Mouse (Mus musculus) brain, adult 10 weeks (tissue): Measurements from ENCODE around the gene Wfdc5. TPM values are rescaled to one million over a fixed set of nuclear protein-coding genes. Genes with fewer than 3 reads are reported as not detected.

Experiments used
- polyA plus RNA-seq: library from polyadenylated mRNA; stranded (reverse); fragments of 350-450 nt; fragmentation: Illumina TruSeq; extraction: RNeasy Lipid Tissue Mini Kit (QIAGEN cat#74804); gene quantifications from one replicate; pipeline ENCODE4 v1.2.3, GENCODE M21; 2015; ENCODE audit warnings: low read depth, low replicate concordance

Gene Wfdc5
- polyA plus RNA-seq = not detected

GRCm38 (mm10) chr2:164182692-164183255 is at the start of gene Wfdc5:
Wfdc5 (minus strand) TSS chr2:164182742.

GRCm38 (mm10) chr2:164221522-164221921 is 39.0 kb upstream of the Wfdc5 start, which contains the start of gene Wfdc15b:
Wfdc15b (minus strand) TSS chr2:164221660.

GRCm38 (mm10) chr2:164199626-164200327 is 17.2 kb upstream of the Wfdc5 start, which contains the start of gene Wfdc15a:
Wfdc15a (minus strand) TSS chr2:164200130.

GRCm38 (mm10) chr2:164190576-164190975 is 8.0 kb upstream of the Wfdc5 start, which contains the start of gene Wfdc12:
Wfdc12 (minus strand) TSS chr2:164190608.

GRCm38 (mm10) chr2:164170902-164171301 is 11.6 kb downstream of the Wfdc5 start, which contains the start of gene Kcns1:
Kcns1 (minus strand) TSS chr2:164171113.

Other genes with a start within 250 kb of the Wfdc5 start
- gene Ywhab, start 187.8 kb downstream of the Wfdc5 start, polyA plus RNA-seq = 503 TPM
- gene Pabpc1l, start 157.3 kb downstream of the Wfdc5 start, polyA plus RNA-seq = 0.86 TPM
- gene Stk4, start 112.4 kb downstream of the Wfdc5 start, polyA plus RNA-seq = 22.5 TPM
- 78.4 TPM for gene Tomm34, start 111.6 kb downstream of the Wfdc5 start, polyA plus RNA-seq
- gene Kcns1, start 11.6 kb downstream of the Wfdc5 start, polyA plus RNA-seq = 14.4 TPM
- gene Wfdc12, start 7.9 kb upstream of the Wfdc5 start, polyA plus RNA-seq = not detected
- gene Wfdc15a, start 17.4 kb upstream of the Wfdc5 start, polyA plus RNA-seq = not detected
- gene Wfdc15b, start 38.9 kb upstream of the Wfdc5 start, polyA plus RNA-seq = not detected
- not detected for gene Svs2, start 55.7 kb upstream of the Wfdc5 start, polyA plus RNA-seq
- not detected for gene Svs3b, start 73.9 kb upstream of the Wfdc5 start, polyA plus RNA-seq
- gene Svs4, start 95.7 kb upstream of the Wfdc5 start, polyA plus RNA-seq = not detected
- not detected for gene Svs3a, start 106.5 kb upstream of the Wfdc5 start, polyA plus RNA-seq
- not detected for gene Svs6, start 134.0 kb upstream of the Wfdc5 start, polyA plus RNA-seq
- not detected for gene Svs5, start 150.0 kb upstream of the Wfdc5 start, polyA plus RNA-seq
- not detected for gene Slpi, start 206.4 kb upstream of the Wfdc5 start, polyA plus RNA-seq
- gene Rbpjl, start 220.4 kb upstream of the Wfdc5 start, polyA plus RNA-seq = 0.13 TPM
- 6.6 TPM for gene Matn4, start 222.4 kb upstream of the Wfdc5 start, polyA plus RNA-seq